ENCODE assay signal across 10 mouse cellular contexts in genomic region chr19:35924418-35924817, GRCm38 (mm10).
DNase-seq lines count a peak whose midpoint lies in the region; ATAC-seq and TF ChIP-seq lines count a peak whose summit lies in the region.
"Had no signal": no experiment of that assay in that cellular context is flagged by ENCODE, and none has a peak within 500 bp of the region (broad histone marks: within the 10 kb centered on the region; RNA-seq: fewer than 3 reads in every experiment).

No protein-coding gene starts in this region.

- no peaks in the 10 kb centered on the region for H3K27me3 ChIP-seq in heart, embryonic 10.5 days (ENCODE audit: insufficient read depth, poor library complexity, severe bottlenecking)
- no peaks in the 10 kb centered on the region for H3K27me3 ChIP-seq in lung, embryonic 16.5 days (ENCODE audit: control insufficient read depth, insufficient read depth, low read depth, low read length)
- no peaks in the 10 kb centered on the region for H3K27me3 ChIP-seq in intestine, postnatal 0 days (replicated peaks; ENCODE audit: control insufficient read depth, insufficient read depth, low read length)
- H3K27me3 ChIP-seq: embryonic facial prominence, embryonic 13.5 days had no signal

- no peak overlapping the region for H3K4me3 ChIP-seq in heart, embryonic 10.5 days
- H3K4me3 ChIP-seq in lung, embryonic 16.5 days (ENCODE audit: low read length), result no peak overlapping the region
- H3K4me3 ChIP-seq in intestine, postnatal 0 days (ENCODE audit: low read depth, low read length), result no peak overlapping the region
- H3K4me3 ChIP-seq: embryonic facial prominence, embryonic 13.5 days had no signal

- ATAC-seq in lung, embryonic 16.5 days (ENCODE audit: low read depth), result peak; percentile 68
- no peak for ATAC-seq in intestine, postnatal 0 days
- no peak for ATAC-seq in CD4-positive, CD25-positive, alpha-beta regulatory T cell, adult 4 months

- no peaks in the 10 kb centered on the region for H3K4me1 ChIP-seq in heart, embryonic 10.5 days
- no peaks in the 10 kb centered on the region for H3K4me1 ChIP-seq in lung, embryonic 16.5 days (replicated peaks; ENCODE audit: control insufficient read depth, insufficient read depth, low read length)
- H3K4me1 ChIP-seq in intestine, postnatal 0 days (replicated peaks; ENCODE audit: control insufficient read depth, insufficient read depth, low read length), result no peaks in the 10 kb centered on the region
- H3K4me1 ChIP-seq: embryonic facial prominence, embryonic 13.5 days had no signal

- no peaks in the 10 kb centered on the region for H3K36me3 ChIP-seq in heart, embryonic 10.5 days
- H3K36me3 ChIP-seq in lung, embryonic 16.5 days (ENCODE audit: control insufficient read depth, insufficient read depth, low read length), result no peaks in the 10 kb centered on the region
- H3K36me3 ChIP-seq in intestine, postnatal 0 days (ENCODE audit: control insufficient read depth, insufficient read depth), result no peaks in the 10 kb centered on the region
- H3K36me3 ChIP-seq: embryonic facial prominence, embryonic 13.5 days had no signal

- TF ChIP-seq CTCF in intestine, postnatal 0 days (IDR thresholded peaks at IDR 0.05; ENCODE audit: low read depth), result no peak

- H3K4me2 ChIP-seq in lung, embryonic 16.5 days (ENCODE audit: low read depth, low read length), result no peak overlapping the region
- H3K4me2 ChIP-seq in intestine, postnatal 0 days (replicated peaks; ENCODE audit: low read depth), result no peak overlapping the region
- H3K4me2 ChIP-seq: embryonic facial prominence, embryonic 13.5 days had no signal

- 49% methylated on average over 5 of the region's 5 CpGs for whole genome bisulfite sequencing in heart, embryonic 10.5 days
- WGBS in lung, embryonic 16.5 days, result 25% methylated on average over 5 of the region's 5 CpGs
- WGBS in intestine, postnatal 0 days, result 42% methylated on average over 5 of the region's 5 CpGs

- H3K27ac ChIP-seq in heart, embryonic 10.5 days, result no peak overlapping the region
- no peak overlapping the region for H3K27ac ChIP-seq in lung, embryonic 16.5 days (ENCODE audit: low read length)
- H3K27ac ChIP-seq in intestine, postnatal 0 days (ENCODE audit: low read depth, low read length), result no peak overlapping the region
- H3K27ac ChIP-seq: embryonic facial prominence, embryonic 13.5 days; macrophage had no signal

- no peaks in the 10 kb centered on the region for H3K9me3 ChIP-seq in heart, embryonic 10.5 days
- H3K9me3 ChIP-seq in lung, embryonic 16.5 days (ENCODE audit: control insufficient read depth, low read length), result no peaks in the 10 kb centered on the region
- H3K9me3 ChIP-seq in intestine, postnatal 0 days (ENCODE audit: control insufficient read depth), result no peaks in the 10 kb centered on the region
- H3K9me3 ChIP-seq: embryonic facial prominence, embryonic 13.5 days had no signal

- no peak overlapping the region for H3K9ac ChIP-seq in lung, embryonic 16.5 days (ENCODE audit: low read length)
- no peak overlapping the region for H3K9ac ChIP-seq in intestine, postnatal 0 days (ENCODE audit: low read depth, low read length)
- H3K9ac ChIP-seq: embryonic facial prominence, embryonic 13.5 days had no signal

- peak; percentile 82 to 85 for DNase-seq in heart, adult 18-20 months
- DNase-seq in heart, embryonic 10.5 days (ENCODE audit: low spot score), result no peak
- DNase-seq in adrenal gland, postnatal 14 days, result peak; percentile 27
- peak; percentile 46 to 58 for DNase-seq in frontal cortex, postnatal 25 days (ENCODE audit: low spot score in 2 of 2)
- DNase-seq in kidney, postnatal 14 days, result peak; percentile 43
